In genomic region chr12:38781686-38782085, GRCm38 (mm10) we compare ENCODE assay signal across 10 mouse cellular contexts. TPM values are rescaled to one million over a fixed set of nuclear protein-coding genes. Genes with fewer than 3 reads are reported as not detected.
A peak's percentile ranks its signal among the peaks of the same experiment; 100 is the strongest.
DNase-seq lines count a peak whose midpoint lies in the region; ATAC-seq and TF ChIP-seq lines count a peak whose summit lies in the region.
"Had no signal": no experiment of that assay in that cellular context is flagged by ENCODE, and none has a peak within 500 bp of the region (broad histone marks: within the 10 kb centered on the region; RNA-seq: fewer than 3 reads in every experiment).

No protein-coding gene starts in this region.

- no peak for TF ChIP-seq CTCF in cerebellum, adult 2 months (IDR thresholded peaks at IDR 0.05; ENCODE audit: borderline replicate concordance, insufficient read depth, low read depth, low read length)

- no peaks in the 10 kb centered on the region for H3K36me3 ChIP-seq in lung, embryonic 15.5 days
- no peaks in the 10 kb centered on the region for H3K36me3 ChIP-seq in limb, embryonic 12.5 days
- no peaks in the 10 kb centered on the region for H3K36me3 ChIP-seq in stomach, embryonic 16.5 days (ENCODE audit: control insufficient read depth, insufficient read depth, low read length)

- no peaks in the 10 kb centered on the region for H3K27me3 ChIP-seq in cerebellum, adult 2 months (ENCODE audit: control insufficient read depth, insufficient read depth, low read length)
- H3K27me3 ChIP-seq in lung, embryonic 15.5 days, result no peaks in the 10 kb centered on the region
- H3K27me3 ChIP-seq in limb, embryonic 12.5 days, result no peaks in the 10 kb centered on the region
- no peaks in the 10 kb centered on the region for H3K27me3 ChIP-seq in stomach, embryonic 16.5 days (ENCODE audit: control insufficient read depth, insufficient read depth, low read length)

- intact Hi-C loops in left cerebral cortex, postnatal 10 days (cut with DNase I), result loop anchor here (5.0 to 10.0 kb wide), 4 partner anchors 253 to 713 kb away; no protein-coding TSS in a partner anchor

- TF ChIP-seq POLR2A in cerebellum, adult 2 months (IDR thresholded peaks at IDR 0.05; ENCODE audit: borderline replicate concordance, insufficient read depth, low read length), result no peak

- H3K4me3 ChIP-seq in cerebellum, adult 2 months (replicated peaks; ENCODE audit: insufficient read depth, low read depth, low read length), result peak overlapping the region; percentile 95
- H3K4me3 ChIP-seq in lung, embryonic 15.5 days, result peak overlapping the region; percentile 63
- H3K4me3 ChIP-seq in limb, embryonic 12.5 days (replicated peaks), result peak overlapping the region; percentile 55
- H3K4me3 ChIP-seq in stomach, embryonic 16.5 days (replicated peaks; ENCODE audit: low read length), result peak overlapping the region; percentile 69

- no peaks in the 10 kb centered on the region for H3K9me3 ChIP-seq in lung, embryonic 15.5 days
- no peaks in the 10 kb centered on the region for H3K9me3 ChIP-seq in limb, embryonic 12.5 days
- H3K9me3 ChIP-seq in stomach, embryonic 16.5 days (replicated peaks; ENCODE audit: control insufficient read depth, low read length), result no peaks in the 10 kb centered on the region

- H3K9ac ChIP-seq in lung, embryonic 15.5 days, result peak overlapping the region; percentile 58; the same call in 1 of the 2 replicates
- H3K9ac ChIP-seq in limb, embryonic 12.5 days (replicated peaks), result no peak overlapping the region
- H3K9ac ChIP-seq in stomach, embryonic 16.5 days (ENCODE audit: low read length), result no peak overlapping the region

- H3K4me1 ChIP-seq in cerebellum, adult 2 months (ENCODE audit: control insufficient read depth, insufficient read depth, low read length), result no peaks in the 10 kb centered on the region
- peaks cover 7% of the 10 kb centered on the region; the same call in 1 of the 2 replicates for H3K4me1 ChIP-seq in lung, embryonic 15.5 days
- H3K4me1 ChIP-seq in limb, embryonic 12.5 days (replicated peaks), result no peaks in the 10 kb centered on the region
- peaks cover 3% of the 10 kb centered on the region for H3K4me1 ChIP-seq in stomach, embryonic 16.5 days (ENCODE audit: control insufficient read depth, insufficient read depth, low read length)

- H3K4me2 ChIP-seq in lung, embryonic 15.5 days, result peak overlapping the region; percentile 96
- peak overlapping the region; percentile 91 for H3K4me2 ChIP-seq in limb, embryonic 12.5 days
- H3K4me2 ChIP-seq in stomach, embryonic 16.5 days (ENCODE audit: low read depth, low read length), result peak overlapping the region; percentile 98

- ATAC-seq in lung, embryonic 15.5 days (ENCODE audit: borderline replicate concordance, extremely low read depth, low FRiP score, low TSS enrichment), result no peak
- no peak for ATAC-seq in limb, embryonic 12.5 days (ENCODE audit: insufficient number of reproducible peaks, insufficient read depth, low FRiP score, low TSS enrichment, low read depth)
- ATAC-seq in stomach, embryonic 16.5 days (ENCODE audit: insufficient read depth, low FRiP score), result no peak

- no peak for DNase-seq in cerebellum, adult 2 months
- no peak for DNase-seq in cerebellum, adult 18-20 months
- DNase-seq in lung, postnatal 10 days, result no peak
- no peak for DNase-seq in left cerebral cortex, postnatal 10 days (ENCODE audit: extremely low spot score in 1 of 2, low spot score in 2 of 2)
- DNase-seq in urinary bladder, adult 2 months (ENCODE audit: low spot score), result no peak
- DNase-seq: kidney, postnatal 10 days; right cerebral cortex, postnatal 4 days had no signal

- H3K27ac ChIP-seq in cerebellum, adult 2 months (ENCODE audit: insufficient read depth, low read length), result peak overlapping the region; percentile 94
- H3K27ac ChIP-seq in lung, embryonic 15.5 days, result peak overlapping the region; percentile 99; the same call in 1 of the 2 replicates
- no peak overlapping the region for H3K27ac ChIP-seq in limb, embryonic 12.5 days
- H3K27ac ChIP-seq in stomach, embryonic 16.5 days (ENCODE audit: low read length), result no peak overlapping the region

- 9% methylated on average over 6 of the region's 6 CpGs for WGBS in cerebellum, adult 2 months
- 25% methylated on average over 6 of the region's 6 CpGs for WGBS in lung, embryonic 15.5 days
- 43% methylated on average over 6 of the region's 6 CpGs for WGBS in limb, embryonic 12.5 days
- WGBS in stomach, embryonic 16.5 days, result 25% methylated on average over 6 of the region's 6 CpGs

RNA-seq across cellular contexts. Expression of gene Etv1, which starts 2.5 kb away (rescaled TPM):
- polyA plus RNA-seq in cerebellum, adult 2 months (2012; rRNA removed), result 134 and 167 TPM in 2 replicates
- 35.8 and 39.4 TPM in 2 replicates for polyA plus RNA-seq in lung, embryonic 15.5 days (2015; fragmentation: Nextera tagmentation; extraction: Ambion mirVana)
- 15.0 and 18.7 TPM in 2 replicates for polyA plus RNA-seq in limb, embryonic 12.5 days (2016; fragmentation: Nextera tagmentation; extraction: Ambion mirVana)
- 42.1 and 44.6 TPM in 2 replicates for polyA plus RNA-seq in stomach, embryonic 16.5 days (2015; fragmentation: Nextera tagmentation; extraction: Ambion mirVana)
- total RNA-seq in left cerebral cortex, postnatal 10 days (2021), result 10 to 100 TPM; 64.3 to 67.3 TPM
- 3.3 and 4.1 TPM in 2 replicates for polyA plus RNA-seq in urinary bladder, adult 2 months (2012; rRNA removed)

Comparison
In these comparisons a context has a peak if more than half of its experiments do, and no peak if none do; other contexts are left out.
1. H3K27ac ChIP-seq: peak in cerebellum, adult 2 months (single experiment) and lung, embryonic 15.5 days (single experiment); none in limb, embryonic 12.5 days (single experiment) and stomach, embryonic 16.5 days (single experiment).
2. Peak in every context shown above with its lines, with median percentiles within 50 percentile points of each other: H3K4me3 ChIP-seq and H3K4me2 ChIP-seq.